Mouse (Mus musculus): Measurements from ENCODE around the gene Shisa6. TPM values are rescaled to one million over a fixed set of nuclear protein-coding genes. Genes with fewer than 3 reads are reported as not detected.

Shisa6 gene
- polyA plus RNA-seq, 1 experiment, result 0.27 TPM

GRCm38 (mm10) chr11:66371796-66372195 lies 154.0 kb downstream of the Shisa6 start:
- Histone ChIP-seq H3K27me3 (ENCODE audit: control insufficient read depth, insufficient read depth, low read length) (no peaks in the 10 kb centered on the region), H3K4me3 (ENCODE audit: control insufficient read depth, low read depth, low read length) (no peak overlapping the region), H3K4me1 (ENCODE audit: control insufficient read depth, insufficient read depth, low read length) (no peaks in the 10 kb centered on the region), H3K27ac (ENCODE audit: control insufficient read depth, insufficient read depth, low read depth, low read length) (no peak overlapping the region), H3K36me3 (ENCODE audit: control insufficient read depth, insufficient read depth, low read length) (no peaks in the 10 kb centered on the region)
- TF ChIP-seq CTCF (IDR thresholded peaks at IDR 0.05; ENCODE audit: control insufficient read depth, insufficient read depth, insufficient replicate concordance, low read depth, low read length), result no peak
- TF ChIP-seq POLR2A (IDR thresholded peaks at IDR 0.05; ENCODE audit: control insufficient read depth, low read depth, low read length), result no peak

- Histone ChIP-seq H3K4me3 (ENCODE audit: control insufficient read depth, low read depth, low read length) (no peak overlapping the region), H3K4me1 (ENCODE audit: control insufficient read depth, insufficient read depth, low read length) (no peaks in the 10 kb centered on the region), H3K36me3 (ENCODE audit: control insufficient read depth, insufficient read depth, low read length) (no peaks in the 10 kb centered on the region), H3K27me3 (ENCODE audit: control insufficient read depth, insufficient read depth, low read length) (no peaks in the 10 kb centered on the region), H3K27ac (ENCODE audit: control insufficient read depth, insufficient read depth, low read depth, low read length) (no peak overlapping the region)
- TF ChIP-seq CTCF (IDR thresholded peaks at IDR 0.05; ENCODE audit: control insufficient read depth, insufficient read depth, insufficient replicate concordance, low read depth, low read length), result no peak
- TF ChIP-seq POLR2A (IDR thresholded peaks at IDR 0.05; ENCODE audit: control insufficient read depth, low read depth, low read length), result no peak
Observed at GRCm38 (mm10) chr11:66369764-66370163, 156.0 kb downstream of the Shisa6 start.

GRCm38 (mm10) chr11:66366809-66367685 lies 158.7 kb downstream of the Shisa6 start:
- Histone ChIP-seq H3K27ac (ENCODE audit: control insufficient read depth, insufficient read depth, low read depth, low read length) (no peak overlapping the region), H3K27me3 (ENCODE audit: control insufficient read depth, insufficient read depth, low read length) (no peaks in the 10 kb centered on the region), H3K4me1 (ENCODE audit: control insufficient read depth, insufficient read depth, low read length) (no peaks in the 10 kb centered on the region), H3K36me3 (ENCODE audit: control insufficient read depth, insufficient read depth, low read length) (no peaks in the 10 kb centered on the region), H3K4me3 (ENCODE audit: control insufficient read depth, low read depth, low read length) (no peak overlapping the region)
- TF ChIP-seq CTCF (IDR thresholded peaks at IDR 0.05; ENCODE audit: control insufficient read depth, insufficient read depth, insufficient replicate concordance, low read depth, low read length) (no peak), POLR2A (IDR thresholded peaks at IDR 0.05; ENCODE audit: control insufficient read depth, low read depth, low read length) (no peak)

GRCm38 (mm10) chr11:66359811-66360210 lies 166.0 kb downstream of the Shisa6 start:
- no peaks in the 10 kb centered on the region for H3K36me3 ChIP-seq (ENCODE audit: control insufficient read depth, insufficient read depth, low read length)
- TF ChIP-seq CTCF (IDR thresholded peaks at IDR 0.05; ENCODE audit: control insufficient read depth, insufficient read depth, insufficient replicate concordance, low read depth, low read length), result no peak
- H3K27me3 ChIP-seq (ENCODE audit: control insufficient read depth, insufficient read depth, low read length), result no peaks in the 10 kb centered on the region
- H3K4me1 ChIP-seq (ENCODE audit: control insufficient read depth, insufficient read depth, low read length), result no peaks in the 10 kb centered on the region
- no peak overlapping the region for H3K27ac ChIP-seq (ENCODE audit: control insufficient read depth, insufficient read depth, low read depth, low read length)
- H3K4me3 ChIP-seq (ENCODE audit: control insufficient read depth, low read depth, low read length), result no peak overlapping the region

GRCm38 (mm10) chr11:66344822-66345221 lies 180.9 kb downstream of the Shisa6 start:
- no peaks in the 10 kb centered on the region for H3K27me3 ChIP-seq (ENCODE audit: control insufficient read depth, insufficient read depth, low read length)
- no peak for TF ChIP-seq CTCF (IDR thresholded peaks at IDR 0.05; ENCODE audit: control insufficient read depth, insufficient read depth, insufficient replicate concordance, low read depth, low read length)
- TF ChIP-seq POLR2A (IDR thresholded peaks at IDR 0.05; ENCODE audit: control insufficient read depth, low read depth, low read length), result no peak
- no peaks in the 10 kb centered on the region for H3K4me1 ChIP-seq (ENCODE audit: control insufficient read depth, insufficient read depth, low read length)
- H3K36me3 ChIP-seq (ENCODE audit: control insufficient read depth, insufficient read depth, low read length), result no peaks in the 10 kb centered on the region
- H3K27ac ChIP-seq (ENCODE audit: control insufficient read depth, insufficient read depth, low read depth, low read length), result no peak overlapping the region
- no peak overlapping the region for H3K4me3 ChIP-seq (ENCODE audit: control insufficient read depth, low read depth, low read length)

- Histone ChIP-seq H3K4me1 (ENCODE audit: control insufficient read depth, insufficient read depth, low read length) (no peaks in the 10 kb centered on the region), H3K36me3 (ENCODE audit: control insufficient read depth, insufficient read depth, low read length) (no peaks in the 10 kb centered on the region), H3K27me3 (ENCODE audit: control insufficient read depth, insufficient read depth, low read length) (no peaks in the 10 kb centered on the region), H3K4me3 (ENCODE audit: control insufficient read depth, low read depth, low read length) (no peak overlapping the region), H3K27ac (ENCODE audit: control insufficient read depth, insufficient read depth, low read depth, low read length) (no peak overlapping the region)
- TF ChIP-seq POLR2A (IDR thresholded peaks at IDR 0.05; ENCODE audit: control insufficient read depth, low read depth, low read length), result no peak
- no peak for TF ChIP-seq CTCF (IDR thresholded peaks at IDR 0.05; ENCODE audit: control insufficient read depth, insufficient read depth, insufficient replicate concordance, low read depth, low read length)
Observed at GRCm38 (mm10) chr11:66336313-66336712, 189.5 kb downstream of the Shisa6 start.

- Histone ChIP-seq H3K27me3 (ENCODE audit: control insufficient read depth, insufficient read depth, low read length) (no peaks in the 10 kb centered on the region), H3K4me1 (ENCODE audit: control insufficient read depth, insufficient read depth, low read length) (no peaks in the 10 kb centered on the region), H3K4me3 (ENCODE audit: control insufficient read depth, low read depth, low read length) (no peak overlapping the region), H3K36me3 (ENCODE audit: control insufficient read depth, insufficient read depth, low read length) (no peaks in the 10 kb centered on the region), H3K27ac (ENCODE audit: control insufficient read depth, insufficient read depth, low read depth, low read length) (no peak overlapping the region)
- TF ChIP-seq POLR2A (IDR thresholded peaks at IDR 0.05; ENCODE audit: control insufficient read depth, low read depth, low read length) (no peak), CTCF (IDR thresholded peaks at IDR 0.05; ENCODE audit: control insufficient read depth, insufficient read depth, insufficient replicate concordance, low read depth, low read length) (no peak)
Observed at GRCm38 (mm10) chr11:66312764-66313163, 213.0 kb downstream of the Shisa6 start.

All from testis, adult 2 months (tissue).